Mouse (Mus musculus) neural tube, embryonic 15.5 days (tissue): ENCODE data around the gene Tecpr1. TPM values are rescaled to one million over a fixed set of nuclear protein-coding genes. Genes with fewer than 3 reads are reported as not detected.

Experiments used
- ATAC-seq: fragments of 200-750 bp; cut with Nextera tagmentation; 2 replicates; pipeline ENCODE4 v1.8.0; 2017; ENCODE audit warnings: mild to moderate bottlenecking, moderate TSS enrichment, moderate library complexity; ENCODE audit not compliant: low FRiP score
- H3K27ac ChIP-seq: fragments of 300-500 bp; sonication (generic); replicated peaks from 2 replicates; pipeline ENCODE4 v1.5.1; 2015; ENCODE audit warnings: mild to moderate bottlenecking, inconsistent platforms
- H3K27me3 ChIP-seq: fragments of 300-500 bp; sonication (generic); replicated peaks from 2 replicates; pipeline ENCODE4 v1.6.1; 2015; ENCODE audit warnings: inconsistent platforms
- H3K36me3 ChIP-seq: fragments of 300-500 bp; sonication (generic); 2 replicates; pipeline ENCODE4 v1.6.1; 2015; ENCODE audit warnings: inconsistent platforms
- H3K4me1 ChIP-seq: fragments of 300-500 bp; sonication (generic); 2 replicates; pipeline ENCODE4 v1.6.1; 2015; ENCODE audit warnings: inconsistent platforms
- H3K4me2 ChIP-seq: fragments of 300-500 bp; sonication (generic); 2 replicates; pipeline ENCODE4 v1.6.1; 2015; ENCODE audit warnings: inconsistent platforms, mild to moderate bottlenecking, moderate library complexity
- H3K4me3 ChIP-seq: fragments of 300-500 bp; sonication (generic); replicated peaks from 2 replicates; pipeline ENCODE4 v1.5.1; 2015; ENCODE audit warnings: mild to moderate bottlenecking, inconsistent platforms
- H3K9ac ChIP-seq: fragments of 300-500 bp; sonication (generic); replicated peaks from 2 replicates; pipeline ENCODE4 v1.6.1; 2015; ENCODE audit warnings: mild to moderate bottlenecking, inconsistent platforms
- H3K9me3 ChIP-seq: fragments of 300-500 bp; sonication (generic); replicated peaks from 2 replicates; pipeline ENCODE4 v1.6.1; 2016; ENCODE audit warnings: inconsistent platforms
- WGBS: fragments of 180-500 bp; shearing (Covaris S2); methylation state at CpG from one replicate; pipeline ENCODE4 v1.1.7; 2015; ENCODE audit warnings: mixed read lengths; 5-methylcytosine and 5-hydroxymethylcytosine counted together
- polyA plus RNA-seq: library from polyadenylated mRNA; unstranded; fragments of >200 nt; fragmentation: Nextera tagmentation; extraction: Ambion mirVana; gene quantifications from 2 replicates; pipeline ENCODE4 v1.2.1, GENCODE M21; 2015

The Tecpr1 gene
- polyA plus RNA-seq, 1 experiment from 2014 or later = 42.6 TPM

GRCm38 (mm10) chr5:144204303-144204702, 19.1 kb downstream of the Tecpr1 start:
- Histone ChIP-seq H3K9me3 (no peaks in the 10 kb centered on the region), H3K9ac (no peak overlapping the region), H3K4me3 (no peak overlapping the region), H3K36me3 (peaks cover 88% of the 10 kb centered on the region), H3K27me3 (no peaks in the 10 kb centered on the region), H3K4me1 (no peaks in the 10 kb centered on the region), H3K27ac (no peak overlapping the region), H3K4me2 (no peak overlapping the region)
- no peak for ATAC-seq
- WGBS = 93% methylated on average over 12 of the region's 12 CpGs

GRCm38 (mm10) chr5:144203398-144203959, 19.9 kb downstream of the Tecpr1 start:
- Histone ChIP-seq H3K36me3 (peaks cover 88% of the 10 kb centered on the region), H3K4me2 (no peak overlapping the region), H3K27me3 (no peaks in the 10 kb centered on the region), H3K27ac (no peak overlapping the region), H3K9me3 (no peaks in the 10 kb centered on the region), H3K9ac (no peak overlapping the region), H3K4me1 (no peaks in the 10 kb centered on the region), H3K4me3 (no peak overlapping the region)
- ATAC-seq = no peak
- WGBS = 93% methylated on average over 10 of the region's 10 CpGs

DNA sequence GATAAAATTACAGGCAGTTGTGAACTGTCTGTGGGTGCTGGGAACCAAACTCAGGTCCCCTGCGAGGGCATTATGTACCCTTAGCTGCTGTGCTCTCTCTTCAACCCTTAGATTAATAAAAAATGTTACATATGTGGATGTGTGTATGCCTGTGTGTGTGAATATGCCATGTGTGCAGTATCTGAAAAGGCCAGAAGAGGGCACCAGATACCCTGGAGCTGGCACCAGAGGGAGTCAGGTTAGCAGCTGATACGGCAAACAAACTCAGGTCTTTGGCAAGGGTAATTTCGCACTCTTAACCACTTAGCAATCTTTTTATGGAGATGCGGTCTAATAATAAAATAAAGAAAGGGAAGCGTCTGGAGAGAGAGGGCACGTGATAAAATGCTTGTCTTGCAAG, 21.0 kb downstream of the Tecpr1 start:
- no peak overlapping the region for H3K4me2 ChIP-seq
- no peaks in the 10 kb centered on the region for H3K9me3 ChIP-seq
- peaks cover 86% of the 10 kb centered on the region for H3K36me3 ChIP-seq
- no peaks in the 10 kb centered on the region for H3K4me1 ChIP-seq
- no peak overlapping the region for H3K9ac ChIP-seq
- no peaks in the 10 kb centered on the region for H3K27me3 ChIP-seq
- 93% methylated on average over 6 of the region's 6 CpGs for WGBS
- H3K27ac ChIP-seq = no peak overlapping the region
- H3K4me3 ChIP-seq = no peak overlapping the region
- no peak for ATAC-seq

DNA sequence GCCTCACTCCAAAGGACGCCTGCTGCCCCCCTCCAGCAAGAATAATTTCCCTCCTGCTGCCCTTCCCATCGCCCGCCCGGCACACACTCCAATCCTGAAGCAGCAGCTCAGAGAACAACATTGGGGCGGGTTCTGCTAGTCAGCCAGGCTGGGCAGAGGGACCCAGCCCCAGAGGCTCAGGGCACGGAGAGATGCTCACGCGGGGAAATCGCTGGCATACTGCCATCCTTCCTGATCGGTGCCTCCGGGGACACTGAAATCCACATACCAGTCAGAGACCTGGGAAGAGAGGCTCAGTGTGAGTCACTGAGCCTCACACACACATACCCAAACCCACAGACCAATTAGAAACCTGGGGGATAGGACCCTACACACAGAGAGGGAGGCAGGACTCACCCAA, 22.8 kb downstream of the Tecpr1 start:
- Histone ChIP-seq H3K9me3 (no peaks in the 10 kb centered on the region), H3K4me2 (no peak overlapping the region), H3K27me3 (no peaks in the 10 kb centered on the region), H3K36me3 (peaks cover 73% of the 10 kb centered on the region), H3K27ac (no peak overlapping the region), H3K4me1 (no peaks in the 10 kb centered on the region), H3K4me3 (no peak overlapping the region), H3K9ac (no peak overlapping the region)
- ATAC-seq = no peak
- WGBS = 74% methylated on average over 11 of the region's 11 CpGs

DNA sequence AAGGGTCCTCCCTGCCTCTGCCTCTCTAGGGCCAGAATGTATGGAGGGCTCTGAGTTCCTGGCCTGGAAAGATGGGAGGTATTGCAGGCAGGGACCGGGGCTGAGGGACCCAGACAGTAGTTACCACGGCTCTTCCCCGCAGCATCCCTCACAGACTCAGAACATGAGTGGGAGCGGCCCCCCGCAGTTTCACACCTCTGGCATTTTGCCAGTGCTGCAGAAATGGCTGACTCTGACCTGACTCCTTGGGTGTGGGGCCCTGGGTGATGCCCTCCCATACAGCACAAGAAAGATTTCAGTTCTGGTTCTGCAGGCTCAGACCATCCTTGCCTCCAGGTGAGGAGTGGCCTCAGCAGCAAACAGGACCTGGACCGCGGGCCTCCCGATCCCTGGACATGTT, 27.8 kb downstream of the Tecpr1 start:
- no peaks in the 10 kb centered on the region for H3K9me3 ChIP-seq
- no peaks in the 10 kb centered on the region for H3K27me3 ChIP-seq
- ATAC-seq = no peak
- H3K27ac ChIP-seq = no peak overlapping the region
- peaks cover 5% of the 10 kb centered on the region; the same call in 1 of the 2 replicates for H3K4me1 ChIP-seq
- no peak overlapping the region for H3K9ac ChIP-seq
- no peak overlapping the region for H3K4me3 ChIP-seq
- WGBS = 84% methylated on average over 8 of the region's 8 CpGs
- H3K36me3 ChIP-seq = peaks cover 28% of the 10 kb centered on the region
- H3K4me2 ChIP-seq = no peak overlapping the region

GRCm38 (mm10) chr5:144194416-144194815, 29.0 kb downstream of the Tecpr1 start:
- no peak for ATAC-seq
- Histone ChIP-seq H3K4me2 (no peak overlapping the region), H3K27me3 (no peaks in the 10 kb centered on the region), H3K27ac (no peak overlapping the region), H3K36me3 (peaks cover 17% of the 10 kb centered on the region), H3K4me1 (peaks cover 13% of the 10 kb centered on the region), H3K9ac (no peak overlapping the region), H3K9me3 (no peaks in the 10 kb centered on the region), H3K4me3 (no peak overlapping the region)
- 72% methylated on average over 7 of the region's 7 CpGs for WGBS

DNA sequence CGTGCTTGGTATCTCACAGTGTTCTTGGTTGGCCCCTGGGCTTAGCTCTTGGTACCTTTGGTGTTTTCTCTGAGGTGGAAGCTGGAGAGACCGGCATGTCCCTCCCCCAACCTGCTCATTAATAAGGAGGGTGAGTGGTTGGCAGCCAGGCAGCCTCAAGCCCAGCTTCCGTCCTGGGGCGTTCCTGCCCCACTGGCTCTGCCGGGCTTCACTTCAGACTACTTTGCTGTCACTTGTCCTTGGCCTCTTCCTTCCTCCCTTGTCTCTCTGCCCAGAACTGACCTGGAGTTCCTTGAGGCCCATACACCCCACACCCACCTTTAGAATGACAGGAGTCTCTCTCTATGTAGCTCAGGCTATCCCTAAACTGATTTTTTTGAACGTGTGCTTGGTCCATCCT, 30.7 kb downstream of the Tecpr1 start:
- no peak for ATAC-seq
- Histone ChIP-seq H3K36me3 (peaks cover 9% of the 10 kb centered on the region), H3K4me2 (no peak overlapping the region), H3K27me3 (no peaks in the 10 kb centered on the region), H3K27ac (no peak overlapping the region), H3K4me3 (no peak overlapping the region), H3K9me3 (no peaks in the 10 kb centered on the region), H3K4me1 (peaks cover 13% of the 10 kb centered on the region), H3K9ac (no peak overlapping the region)
- 86% methylated on average over 6 of the region's 6 CpGs for WGBS

DNA sequence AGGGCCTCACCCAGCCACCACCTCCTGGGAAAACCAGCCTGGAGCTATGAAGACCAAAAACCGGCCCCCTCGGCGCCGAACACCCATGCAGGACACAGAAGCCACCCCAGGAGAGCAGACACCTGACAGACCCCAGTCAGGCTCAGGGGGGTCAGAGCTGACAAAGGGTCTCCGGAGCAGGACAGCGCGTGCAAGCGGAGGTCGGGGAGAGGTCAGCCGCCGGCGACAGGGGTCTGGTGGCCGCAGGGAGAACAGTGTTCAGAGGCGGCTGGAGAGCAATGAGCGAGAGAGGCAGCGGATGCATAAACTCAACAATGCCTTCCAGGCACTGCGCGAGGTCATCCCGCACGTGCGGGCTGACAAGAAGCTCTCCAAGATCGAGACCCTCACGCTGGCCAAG, 32.4 kb downstream of the Tecpr1 start:
- 36% methylated on average over 23 of the region's 23 CpGs for WGBS
- peaks cover 11% of the 10 kb centered on the region for H3K36me3 ChIP-seq

GRCm38 (mm10) chr5:144189950-144190583, 33.3 kb downstream of the Tecpr1 start, which contains the start of gene Bhlha15:
Gene Bhlha15, plus strand, starts transcription at chr5:144190286.
- no peak within 1 kb of the TSS for H3K9ac ChIP-seq
- ATAC-seq = no peak; the same call in 1 of the 2 replicates

More for the DNA sequence above, 32.4 kb downstream of the Tecpr1 start:
- ATAC-seq = no peak; the same call in 1 of the 2 replicates
- Histone ChIP-seq H3K27me3 (no peaks in the 10 kb centered on the region), H3K4me1 (peaks cover 13% of the 10 kb centered on the region), H3K27ac (no peak overlapping the region), H3K4me2 (no peak overlapping the region), H3K9ac (no peak overlapping the region), H3K4me3 (no peak overlapping the region), H3K9me3 (no peaks in the 10 kb centered on the region)

GRCm38 (mm10) chr5:144189327-144189726, 34.1 kb downstream of the Tecpr1 start:
- H3K9me3 ChIP-seq = no peaks in the 10 kb centered on the region
- H3K27ac ChIP-seq = no peak overlapping the region
- 76% methylated on average over 7 of the region's 7 CpGs for WGBS
- no peak for ATAC-seq
- H3K9ac ChIP-seq = no peak overlapping the region
- H3K4me1 ChIP-seq = peaks cover 13% of the 10 kb centered on the region
- peaks cover 21% of the 10 kb centered on the region for H3K36me3 ChIP-seq
- no peak overlapping the region for H3K4me2 ChIP-seq
- no peak overlapping the region for H3K4me3 ChIP-seq
- H3K27me3 ChIP-seq = no peaks in the 10 kb centered on the region

More at GRCm38 (mm10) chr5:144189950-144190583, 33.3 kb downstream of the Tecpr1 start, which contains the start of gene Bhlha15:
- 5% methylated on average over 23 of the region's 26 CpGs for WGBS
- Histone ChIP-seq H3K27ac (no peak within 1 kb of the TSS), H3K4me1 (peaks cover 13% of the 10 kb centered on the region), H3K4me3 (peak within 1 kb of the TSS; percentile 18), H3K27me3 (no peaks in the 10 kb centered on the region), H3K4me2 (peak within 1 kb of the TSS; percentile 52), H3K9me3 (no peaks in the 10 kb centered on the region), H3K36me3 (peaks cover 14% of the 10 kb centered on the region)

DNA sequence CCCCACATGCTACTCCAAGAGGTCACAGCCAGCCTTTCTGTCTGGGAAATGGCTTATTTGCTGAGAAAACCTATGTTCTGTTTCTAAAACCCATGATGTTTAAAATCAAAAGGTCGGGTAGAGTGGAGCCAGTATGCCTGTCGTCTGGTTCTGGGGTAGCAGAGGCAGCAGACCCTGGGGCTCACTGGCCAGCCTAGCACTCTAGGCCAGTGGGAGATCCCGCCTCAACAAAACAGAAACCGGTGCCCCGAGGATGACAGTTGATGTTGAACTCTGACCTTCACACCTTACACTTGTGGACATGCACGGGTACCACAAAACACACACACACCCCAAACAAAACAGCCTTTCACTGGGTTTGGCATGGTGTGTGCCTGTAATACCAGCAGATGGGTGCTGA, 35.0 kb downstream of the Tecpr1 start:
- Histone ChIP-seq H3K9ac (no peak overlapping the region), H3K27ac (no peak overlapping the region), H3K4me2 (no peak overlapping the region), H3K36me3 (peaks cover 22% of the 10 kb centered on the region), H3K27me3 (no peaks in the 10 kb centered on the region), H3K9me3 (no peaks in the 10 kb centered on the region), H3K4me1 (peaks cover 13% of the 10 kb centered on the region), H3K4me3 (no peak overlapping the region)
- 88% methylated on average over 6 of the region's 6 CpGs for WGBS
- ATAC-seq = no peak

GRCm38 (mm10) chr5:144184350-144185045, 38.9 kb downstream of the Tecpr1 start:
- Histone ChIP-seq H3K4me1 (no peaks in the 10 kb centered on the region; the same call in 1 of the 2 replicates), H3K4me3 (no peak overlapping the region), H3K36me3 (peaks cover 28% of the 10 kb centered on the region), H3K9ac (no peak overlapping the region), H3K9me3 (no peaks in the 10 kb centered on the region), H3K27me3 (no peaks in the 10 kb centered on the region), H3K27ac (no peak overlapping the region), H3K4me2 (no peak overlapping the region)
- WGBS = 91% methylated on average over 21 of the region's 21 CpGs
- no peak for ATAC-seq
